Mouse (Mus musculus) MEL (cell line): ENCODE data around the gene Scaper. TPM values are rescaled to one million over a fixed set of nuclear protein-coding genes. Genes with fewer than 3 reads are reported as not detected.

Experiments
- DNase-seq: peaks from one replicate; pipeline ENCODE4 v3.0.0; 2011; ENCODE audit warnings: low read depth, low spot score
- H3K27ac ChIP-seq: 2 replicates; pipeline ENCODE4 v1.5.1; 2012; ENCODE audit warnings: low read depth, mild to moderate bottlenecking, control low read depth, low read length, moderate library complexity; ENCODE audit not compliant: control insufficient read depth
- H3K27me3 ChIP-seq, 2 experiments: fragments of 150-350 bp in 1 of 2; sonication (generic) in 1 of 2; 2 replicates each; pipeline ENCODE4 v1.6.1; 2012; ENCODE audit warnings: low read length in 2 of 2, mild to moderate bottlenecking in 2 of 2, improper control_type of control experiment in 1 of 2, moderate library complexity in 1 of 2; ENCODE audit not compliant: insufficient read depth in 2 of 2, control insufficient read depth in 1 of 2
- H3K36me3 ChIP-seq, 2 experiments: 2 replicates each; pipeline ENCODE4 v1.6.1; 2012 to 2014; ENCODE audit warnings: low read length in 2 of 2, improper control_type of control experiment in 1 of 2, inconsistent platforms in 1 of 2, mild to moderate bottlenecking in 1 of 2; ENCODE audit not compliant: insufficient read depth in 2 of 2, control insufficient read depth in 1 of 2
- H3K4me1 ChIP-seq, 2 experiments: fragments of 150-350 bp in 1 of 2; sonication (generic) in 1 of 2; 2 replicates each; pipeline ENCODE4 v1.6.1; 2012; ENCODE audit warnings: low read length in 2 of 2, improper control_type of control experiment in 1 of 2, mild to moderate bottlenecking in 1 of 2; ENCODE audit not compliant: insufficient read depth in 2 of 2, control insufficient read depth in 1 of 2
- H3K4me3 ChIP-seq, 2 experiments: fragments of 150-350 bp in 1 of 2; sonication (generic) in 1 of 2; 2 replicates each; pipeline ENCODE4 v1.5.1; 2012; ENCODE audit warnings: low read depth in 2 of 2, low read length in 2 of 2, mild to moderate bottlenecking in 2 of 2, moderate library complexity in 2 of 2, control low read depth in 1 of 2, improper control_type of control experiment in 1 of 2; ENCODE audit not compliant: control insufficient read depth in 1 of 2, insufficient read depth in 1 of 2
- H3K79me2 ChIP-seq: 2 replicates; pipeline ENCODE4 v1.6.1; 2012; ENCODE audit warnings: mild to moderate bottlenecking, low read length, moderate library complexity; ENCODE audit not compliant: control insufficient read depth, poor library complexity, insufficient read depth
- H3K9ac ChIP-seq: 2 replicates; pipeline ENCODE4 v1.6.1; 2012; ENCODE audit warnings: low read depth, mild to moderate bottlenecking, control low read depth, low read length, moderate library complexity; ENCODE audit not compliant: control insufficient read depth, poor library complexity, severe bottlenecking
- H3K9me3 ChIP-seq: fragments of 150-350 bp; sonication (generic); replicated peaks from 2 replicates; pipeline ENCODE4 v1.6.1; 2012; ENCODE audit warnings: mild to moderate bottlenecking, low read length, improper control_type of control experiment, moderate library complexity; ENCODE audit not compliant: insufficient read depth
- EP300 ChIP-seq, 2 experiments: IDR thresholded peaks; 2 replicates each; pipeline ENCODE4 v1.6.1; 2011; ENCODE audit warnings: improper control_type of control experiment in 2 of 2, low read length in 2 of 2, low read depth in 1 of 2, mild to moderate bottlenecking in 1 of 2
- ETS1 ChIP-seq: IDR thresholded peaks from 2 replicates; pipeline ENCODE4 v1.6.1; 2012; ENCODE audit warnings: low read depth, mild to moderate bottlenecking, inconsistent platforms, low read length, improper control_type of control experiment, moderate library complexity
- GABPA ChIP-seq: IDR thresholded peaks from 2 replicates; pipeline ENCODE4 v1.6.1; 2012; ENCODE audit warnings: low read depth, mild to moderate bottlenecking, inconsistent platforms, low read length, improper control_type of control experiment, moderate library complexity
- GATA1 ChIP-seq: IDR thresholded peaks from 2 replicates; pipeline ENCODE4 v1.6.1; 2011; ENCODE audit warnings: low read depth, low read length, improper control_type of control experiment
- HCFC1 ChIP-seq: IDR thresholded peaks from 2 replicates; pipeline ENCODE4 v1.6.1; 2012; ENCODE audit warnings: low read depth, mild to moderate bottlenecking, inconsistent platforms, low read length, improper control_type of control experiment, moderate library complexity
- JUND ChIP-seq: IDR thresholded peaks from 2 replicates; pipeline ENCODE4 v1.6.1; 2011; ENCODE audit warnings: low read depth, mild to moderate bottlenecking, improper control_type of control experiment, low read length
- MAFK ChIP-seq: IDR thresholded peaks from 2 replicates; pipeline ENCODE4 v1.6.1; 2011; ENCODE audit warnings: low read depth, mild to moderate bottlenecking, low read length, improper control_type of control experiment, borderline replicate concordance
- MAX ChIP-seq: IDR thresholded peaks from 2 replicates; pipeline ENCODE4 v1.6.1; 2011; ENCODE audit warnings: low read length, improper control_type of control experiment
- MXI1 ChIP-seq: IDR thresholded peaks from 2 replicates; pipeline ENCODE4 v1.6.1; 2011; ENCODE audit warnings: mild to moderate bottlenecking, low read depth, low read length, improper control_type of control experiment
- MYC ChIP-seq: IDR thresholded peaks from 2 replicates; pipeline ENCODE4 v1.6.1; 2011; ENCODE audit warnings: low read depth, mild to moderate bottlenecking, low read length, improper control_type of control experiment, moderate library complexity
- NELFE ChIP-seq: IDR thresholded peaks from 2 replicates; pipeline ENCODE4 v1.6.1; 2011; ENCODE audit warnings: low read depth, low read length, improper control_type of control experiment
- POLR2AphosphoS2 ChIP-seq: IDR thresholded peaks from 2 replicates; pipeline ENCODE4 v1.6.1; 2011; ENCODE audit warnings: low read length, improper control_type of control experiment
- RCOR1 ChIP-seq: IDR thresholded peaks from 2 replicates; pipeline ENCODE4 v1.6.1; 2012; ENCODE audit warnings: low read depth, mild to moderate bottlenecking, inconsistent platforms, low read length, improper control_type of control experiment
- SIN3A ChIP-seq: IDR thresholded peaks from 2 replicates; pipeline ENCODE4 v1.6.1; 2012; ENCODE audit warnings: low read length, improper control_type of control experiment, inconsistent platforms
- SMC3 ChIP-seq: IDR thresholded peaks from 2 replicates; pipeline ENCODE4 v1.6.1; 2011; ENCODE audit warnings: low read depth, low read length, improper control_type of control experiment
- USF1 ChIP-seq: IDR thresholded peaks from 2 replicates; pipeline ENCODE4 v1.6.1; 2014; ENCODE audit warnings: low read depth, mild to moderate bottlenecking, inconsistent platforms, low read length, improper control_type of control experiment, moderate library complexity
- USF2 ChIP-seq, 2 experiments: IDR thresholded peaks; 2 replicates each; pipeline ENCODE4 v1.6.1; 2011 to 2012; ENCODE audit warnings: improper control_type of control experiment in 2 of 2, low read length in 2 of 2, borderline replicate concordance in 1 of 2, inconsistent platforms in 1 of 2, low read depth in 1 of 2, mild to moderate bottlenecking in 1 of 2; ENCODE audit not compliant: insufficient read depth in 1 of 2
- ZC3H11A ChIP-seq: IDR thresholded peaks from 2 replicates; pipeline ENCODE4 v1.6.1; 2012; ENCODE audit warnings: low read depth, mild to moderate bottlenecking, inconsistent platforms, low read length, improper control_type of control experiment
- ZMIZ1 ChIP-seq: IDR thresholded peaks from 2 replicates; pipeline ENCODE4 v1.6.1; 2012; ENCODE audit warnings: low read depth, mild to moderate bottlenecking, inconsistent platforms, low read length, improper control_type of control experiment, moderate library complexity
- polyA plus RNA-seq, 2 experiments: library from polyadenylated mRNA; stranded (reverse) in 1 of 2; unstranded in 1 of 2; fragments of >175 nt in 1 of 2; fragments of >200 nt in 1 of 2; gene quantifications; 2 replicates each; pipeline versions ENCODE4 v1.2.1 to v1.2.4; 2012; ENCODE audit warnings: low replicate concordance in 2 of 2, low read depth in 1 of 2; ENCODE audit not compliant: insufficient read length in 2 of 2, insufficient read depth in 1 of 2, missing spikeins in 1 of 2
- total RNA-seq: library from RNA; depleted of rRNA; stranded (reverse); fragments of 300-350 nt; gene quantifications from 2 replicates; pipeline ENCODE4 v1.2.3, GENCODE M21; 2012

The Scaper gene
- total and polyA plus RNA-seq, 3 experiments = 3.9 to 4.1 TPM; not detected in 1

DNA sequence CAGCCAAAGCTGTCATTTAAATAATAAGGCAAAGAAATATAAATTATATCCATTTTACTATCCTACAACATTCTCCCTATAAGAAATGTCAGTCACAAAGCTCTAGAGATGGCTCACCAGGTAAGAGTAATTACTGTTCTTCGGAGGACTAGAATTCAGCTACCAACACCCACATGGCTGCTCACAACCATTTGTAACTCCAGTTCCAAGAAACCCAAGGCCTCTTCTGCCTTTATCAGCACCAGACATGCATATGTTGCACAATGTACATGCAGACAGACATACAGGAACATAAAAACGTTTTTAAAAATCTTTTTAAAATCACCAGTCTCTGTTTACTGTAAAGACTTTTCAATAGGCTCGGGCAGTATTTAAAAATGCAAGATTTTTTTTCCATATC, 36.3 kb downstream of the Scaper start:
- peak; percentile 39 for DNase-seq
- 0 out of 4 replicates have a peak, but pooled peaks cover 0 to 2% of the 10 kb centered on the region in 2 experiments for H3K4me1 ChIP-seq
- H3K36me3 ChIP-seq = peaks cover 0 to 2% of the 10 kb centered on the region in 2 experiments; a peak in 2 of 4 replicates
- H3K79me2 ChIP-seq = no peaks in the 10 kb centered on the region
- 0 out of 4 replicates have a peak, but pooled peaks of 1 of the 2 experiments have one; percentile 11 for TF ChIP-seq EP300 (IDR thresholded peaks at IDR 0.05; ENCODE audit: low read depth in 1 of 2, low read length in 2 of 2)
- TF ChIP-seq USF1 = no peak
- no peak overlapping the region for H3K27ac ChIP-seq
- H3K27me3 ChIP-seq = no peaks in the 10 kb centered on the region
- no peak overlapping the region for H3K4me3 ChIP-seq
- no peak overlapping the region for H3K9ac ChIP-seq
- no peaks in the 10 kb centered on the region for H3K9me3 ChIP-seq

DNA sequence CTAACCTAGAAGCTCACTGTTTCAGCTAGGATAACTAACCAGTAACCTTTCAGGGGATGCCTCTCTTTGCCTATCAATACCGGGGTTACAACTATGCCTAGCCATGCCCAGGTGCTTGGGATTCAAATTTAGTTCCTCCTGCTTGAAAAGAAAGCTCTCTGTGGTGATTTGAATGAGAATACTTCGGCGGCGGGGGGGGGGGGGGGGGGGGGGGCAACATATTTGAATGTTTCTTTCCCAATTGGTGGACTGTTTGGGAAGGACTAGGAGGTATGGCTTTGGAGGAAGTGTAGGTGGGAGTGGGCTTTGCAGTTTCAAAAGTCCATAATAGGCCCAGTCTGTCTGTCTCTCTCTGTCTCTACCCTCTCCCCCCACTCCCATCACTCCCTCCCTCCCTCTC, 37.4 kb downstream of the Scaper start:
- no peaks in the 10 kb centered on the region for H3K79me2 ChIP-seq
- TF ChIP-seq JUND (no peak), ZMIZ1 (no peak), MXI1 (no peak), MYC (no peak), HCFC1 (no peak), USF2 (IDR thresholded peaks at IDR 0.05; ENCODE audit: borderline replicate concordance in 1 of 2, insufficient read depth in 1 of 2, low read depth in 1 of 2, low read length in 2 of 2) (no peak), EP300 (IDR thresholded peaks at IDR 0.05; ENCODE audit: low read depth in 1 of 2, low read length in 2 of 2) (no peak), ETS1 (no peak), GATA1 (no peak), SIN3A (no peak), RCOR1 (no peak), ZC3H11A (no peak), GABPA (no peak), SMC3 (no peak), MAX (no peak), POLR2AphosphoS2 (no peak), MAFK (no peak), NELFE (no peak), USF1 (no peak)
- H3K9me3 ChIP-seq = no peaks in the 10 kb centered on the region
- H3K9ac ChIP-seq = no peak overlapping the region
- H3K27me3 ChIP-seq = no peaks in the 10 kb centered on the region
- peaks cover 0 to 2% of the 10 kb centered on the region in 2 experiments; a peak in 2 of 4 replicates for H3K36me3 ChIP-seq
- 0 out of 4 replicates have a peak, but pooled peaks cover 0 to 2% of the 10 kb centered on the region in 2 experiments for H3K4me1 ChIP-seq
- H3K27ac ChIP-seq = no peak overlapping the region
- H3K4me3 ChIP-seq = no peak overlapping the region
- DNase-seq = no peak
